Mouse (Mus musculus) stomach, postnatal 0 days (tissue): ENCODE results near the gene Ppard. TPM values are rescaled to one million over a fixed set of nuclear protein-coding genes. Genes with fewer than 3 reads are reported as not detected.

Experiments used
- ATAC-seq: fragments of 200-750 bp; cut with Nextera tagmentation; 2 replicates; pipeline ENCODE4 v1.8.0; 2017; ENCODE audit not compliant: low FRiP score, low TSS enrichment
- DNase-seq: peaks from one replicate; pipeline ENCODE4 v3.0.0-alpha.2; 2016; ENCODE audit warnings: low spot score
- H3K27ac ChIP-seq: fragments of 300-500 bp; sonication (generic); replicated peaks from 2 replicates; pipeline ENCODE4 v1.5.1; 2014; ENCODE audit warnings: mild to moderate bottlenecking, control low read depth
- H3K27me3 ChIP-seq: fragments of 300-500 bp; sonication (generic); 2 replicates; pipeline ENCODE4 v1.6.1; 2014; ENCODE audit warnings: low read length; ENCODE audit not compliant: control insufficient read depth, insufficient read depth
- H3K36me3 ChIP-seq: fragments of 300-500 bp; sonication (generic); 2 replicates; pipeline ENCODE4 v1.6.1; 2014; ENCODE audit warnings: low read length, mixed read lengths; ENCODE audit not compliant: control insufficient read depth, insufficient read depth
- H3K4me1 ChIP-seq: fragments of 300-500 bp; sonication (generic); replicated peaks from 2 replicates; pipeline ENCODE4 v1.6.1; 2014; ENCODE audit warnings: antibody characterized with exemption; ENCODE audit not compliant: control insufficient read depth, insufficient read depth
- H3K4me2 ChIP-seq: fragments of 300-500 bp; sonication (generic); replicated peaks from 2 replicates; pipeline ENCODE4 v1.6.1; 2014; ENCODE audit warnings: low read depth, mild to moderate bottlenecking, control low read depth, moderate library complexity
- H3K4me3 ChIP-seq: fragments of 300-500 bp; sonication (generic); 2 replicates; pipeline ENCODE4 v1.5.1; 2014; ENCODE audit warnings: low read depth, low read length, control low read depth
- H3K9ac ChIP-seq: fragments of 300-500 bp; sonication (generic); 2 replicates; pipeline ENCODE4 v1.6.1; 2014; ENCODE audit warnings: mild to moderate bottlenecking, low read length, control low read depth, mixed read lengths
- H3K9me3 ChIP-seq: fragments of 300-500 bp; sonication (generic); 2 replicates; pipeline ENCODE4 v1.6.1; 2016; ENCODE audit warnings: low read length; ENCODE audit not compliant: control insufficient read depth
- CTCF ChIP-seq: IDR thresholded peaks from 2 replicates; pipeline ENCODE4 v1.5.1; 2016; ENCODE audit warnings: antibody characterized with exemption, low read depth, mild to moderate bottlenecking, moderate library complexity
- EP300 ChIP-seq: optimal IDR thresholded peaks from 2 replicates; pipeline ENCODE3; 2016; ENCODE audit warnings: antibody characterized with exemption
- WGBS: fragments of 180-500 bp; shearing (Covaris S2); extraction: QIAGEN DNeasy Blood & Tissue Kit; methylation state at CpG from one replicate; pipeline ENCODE4 v1.1.7; 2014; 5-methylcytosine and 5-hydroxymethylcytosine counted together
- polyA plus RNA-seq: library from polyadenylated mRNA; unstranded; fragments of >200 nt; fragmentation: Nextera tagmentation; extraction: Ambion mirVana; gene quantifications from 2 replicates; pipeline ENCODE4 v1.2.1, GENCODE M21; 2015

Gene Ppard
- polyA plus RNA-seq, 1 experiment from 2014 or later: 3.4 TPM

- H3K4me3 ChIP-seq: no peak overlapping the region
- H3K4me1 ChIP-seq: 0 out of 2 replicates have a peak, but pooled peaks cover 2% of the 10 kb centered on the region
- 60% methylated on average over 6 of the region's 6 CpGs for WGBS
- 0 out of 2 replicates have a peak overlapping the region, but pooled peaks have one; percentile 30 for H3K27ac ChIP-seq
- no peak overlapping the region for H3K4me2 ChIP-seq
- DNase-seq: no peak
- ATAC-seq: no peak
- H3K27me3 ChIP-seq: no peaks in the 10 kb centered on the region
- TF ChIP-seq EP300 (no peak), CTCF (no peak)
- H3K9me3 ChIP-seq: no peaks in the 10 kb centered on the region
- peaks cover 4% of the 10 kb centered on the region; the same call in 1 of the 2 replicates for H3K36me3 ChIP-seq
- H3K9ac ChIP-seq: no peak overlapping the region
Observed at GRCm38 (mm10) chr17:28230486-28230885, 2.0 kb upstream of the Ppard start.

- WGBS: 78% methylated on average over 18 of the region's 18 CpGs
- H3K27ac ChIP-seq: no peak overlapping the region; the same call in 1 of the 2 replicates
- no peak for ATAC-seq
Observed at GRCm38 (mm10) chr17:28231026-28231736, 1.3 kb upstream of the Ppard start.

GRCm38 (mm10) chr17:28233091-28233731, 711 bp downstream of the Ppard start:
- WGBS: 4% methylated on average over 17 of the region's 17 CpGs
- no peak; the same call in 1 of the 2 replicates for ATAC-seq
- H3K4me3 ChIP-seq: peak overlapping the region; percentile 86

More at GRCm38 (mm10) chr17:28231026-28231736, 1.3 kb upstream of the Ppard start:
- TF ChIP-seq EP300 (no peak), CTCF (no peak)
- Histone ChIP-seq H3K4me3 (no peak overlapping the region), H3K27me3 (no peaks in the 10 kb centered on the region), H3K9me3 (no peaks in the 10 kb centered on the region), H3K9ac (no peak overlapping the region), H3K4me2 (no peak overlapping the region), H3K36me3 (peaks cover 4% of the 10 kb centered on the region; the same call in 1 of the 2 replicates), H3K4me1 (0 out of 2 replicates have a peak, but pooled peaks cover 2% of the 10 kb centered on the region)
- DNase-seq: no peak

GRCm38 (mm10) chr17:28234641-28235040, 2.1 kb downstream of the Ppard start:
- Histone ChIP-seq H3K9ac (peak overlapping the region; percentile 31; the same call in 1 of the 2 replicates), H3K4me2 (peak overlapping the region; percentile 32), H3K9me3 (no peaks in the 10 kb centered on the region), H3K27me3 (no peaks in the 10 kb centered on the region), H3K36me3 (no peaks in the 10 kb centered on the region), H3K4me1 (0 out of 2 replicates have a peak, but pooled peaks cover 2% of the 10 kb centered on the region), H3K4me3 (peak overlapping the region; percentile 4; the same call in 1 of the 2 replicates), H3K27ac (peak overlapping the region; percentile 84)
- WGBS: 76% methylated on average over 5 of the region's 5 CpGs
- TF ChIP-seq EP300 (no peak), CTCF (no peak)
- DNase-seq (no peak), ATAC-seq (no peak)

More at GRCm38 (mm10) chr17:28233091-28233731, 711 bp downstream of the Ppard start:
- Histone ChIP-seq H3K27me3 (no peaks in the 10 kb centered on the region), H3K36me3 (peaks cover 4% of the 10 kb centered on the region; the same call in 1 of the 2 replicates), H3K4me1 (0 out of 2 replicates have a peak, but pooled peaks cover 2% of the 10 kb centered on the region), H3K4me2 (peak overlapping the region; percentile 82), H3K9me3 (no peaks in the 10 kb centered on the region), H3K27ac (peak overlapping the region; percentile 96), H3K9ac (peak overlapping the region; percentile 94)
- DNase-seq: peak; percentile 61
- no peak for TF ChIP-seq EP300
- TF ChIP-seq CTCF: no peak

- H3K27me3 ChIP-seq: no peaks in the 10 kb centered on the region
- no peak for ATAC-seq
- H3K36me3 ChIP-seq: peaks cover 4% of the 10 kb centered on the region; the same call in 1 of the 2 replicates
- H3K9me3 ChIP-seq: no peaks in the 10 kb centered on the region
- peak overlapping the region; percentile 84 for H3K27ac ChIP-seq
- peak overlapping the region; percentile 27; the same call in 1 of the 2 replicates for H3K9ac ChIP-seq
- TF ChIP-seq CTCF: no peak
- TF ChIP-seq EP300: no peak
- DNase-seq: no peak
- H3K4me2 ChIP-seq: no peak overlapping the region
- no peak overlapping the region for H3K4me3 ChIP-seq
- 68% methylated on average over 7 of the region's 7 CpGs for WGBS
- H3K4me1 ChIP-seq: 0 out of 2 replicates have a peak, but pooled peaks cover 2% of the 10 kb centered on the region
Observed at GRCm38 (mm10) chr17:28235982-28236635, 3.6 kb downstream of the Ppard start.
